Mouse (Mus musculus): ENCODE data around the gene Olfr1355.
"Not testable (repeated sequence)": the region's sequence is repeated elsewhere in the genome, so short reads cannot be mapped to it uniquely, and the experiment has no call there.

- TF ChIP-seq CTCF (IDR thresholded peaks at IDR 0.05; ENCODE audit: insufficient read depth, low read length); POLR2A (IDR thresholded peaks at IDR 0.05; ENCODE audit: borderline replicate concordance, extremely low read depth, low read depth, low read length): not testable (repeated sequence)
Observed at GRCm38 (mm10) chr10:78840456-78840855, 34.9 kb upstream of the Olfr1355 start.
